Mouse (Mus musculus): Measurements from ENCODE around the gene Serpinb9d. TPM values are rescaled to one million over a fixed set of nuclear protein-coding genes. Genes with fewer than 3 reads are reported as not detected.

The Serpinb9d gene
- under 1 TPM in 1 of 2 experiments, not detected in 1; 0.49 TPM for polyA plus RNA-seq (2017; shearing (Covaris generic))

GRCm38 (mm10) chr13:33192659-33193058, at the start of gene Serpinb9d:
Serpinb9d (plus strand) TSS chr13:33192959.

GRCm38 (mm10) chr13:33159642-33160041, 33.1 kb upstream of the Serpinb9d start, which contains the start of gene Serpinb9c:
Serpinb9c (minus strand) TSS chr13:33159742.

GRCm38 (mm10) chr13:33249312-33249711, 56.6 kb downstream of the Serpinb9d start, which contains the start of gene Serpinb9e:
Serpinb9e (plus strand) TSS chr13:33249612.

Other genes starting within 250 kb of the Serpinb9d start
- 10 to 100 TPM in 1 of 2 experiments, 1 to 10 TPM in 1; 6.8 to 19.9 TPM for gene Serpinb6b, start 227.8 kb upstream of the Serpinb9d start, polyA plus RNA-seq (2017; shearing (Covaris generic))
- gene Serpinb9, start 189.7 kb upstream of the Serpinb9d start, polyA plus RNA-seq (2017; shearing (Covaris generic)) = 10 to 100 TPM; 18.8 to 24.9 TPM
- under 1 TPM; 0.37 to 0.91 TPM for gene Serpinb9b, start 165.5 kb upstream of the Serpinb9d start, polyA plus RNA-seq (2017; shearing (Covaris generic))
- gene Serpinb1b, start 114.4 kb upstream of the Serpinb9d start, polyA plus RNA-seq (2017; shearing (Covaris generic)) = not detected
- 1 to 10 TPM in 1 of 2 experiments, under 1 TPM in 1; 0.14 to 1.9 TPM for gene Serpinb9c, start 33.2 kb upstream of the Serpinb9d start, polyA plus RNA-seq (2017; shearing (Covaris generic))
- gene Serpinb9e, start 56.7 kb downstream of the Serpinb9d start, polyA plus RNA-seq (2017; shearing (Covaris generic)) = under 1 TPM in 1 of 2 experiments, not detected in 1; 0.18 TPM
- gene Serpinb9f, start 131.1 kb downstream of the Serpinb9d start, polyA plus RNA-seq (2017; shearing (Covaris generic)) = under 1 TPM in 1 of 2 experiments, not detected in 1; 0.52 TPM
- not detected for gene Gm11397, start 202.8 kb downstream of the Serpinb9d start, polyA plus RNA-seq (2017; shearing (Covaris generic))

All from inflammation-experienced regulatory T-cells (primary cell).